Mouse (Mus musculus): ENCODE measurements around the gene Plxna2.

GRCm38 (mm10) chr1:194613271-194613834 lies 4.7 kb upstream of the Plxna2 start:
- TF ChIP-seq CTCF (IDR thresholded peaks at IDR 0.05; ENCODE audit: extremely low read depth, insufficient read depth, low read length) (no peak), POLR2A (IDR thresholded peaks at IDR 0.05; ENCODE audit: extremely low read depth, insufficient read depth, low read length) (no peak)

Data from cortical plate, adult 2 months (tissue).